Mouse (Mus musculus) heart, embryonic 13.5 days (tissue): Measurements from ENCODE around the gene Abcb5. TPM values are rescaled to one million over a fixed set of nuclear protein-coding genes. Genes with fewer than 3 reads are reported as not detected.

ENCODE experiments used
- ATAC-seq: fragments of 200-750 bp; cut with Nextera tagmentation; 2 replicates; pipeline ENCODE4 v1.8.0; 2017; ENCODE audit warnings: moderate TSS enrichment; ENCODE audit not compliant: insufficient number of reproducible peaks, low FRiP score, low TSS enrichment; ENCODE audit errors: extremely low read depth
- H3K27ac ChIP-seq: fragments of 300-500 bp; sonication (generic); replicated peaks from 2 replicates; pipeline ENCODE4 v1.5.1; 2015; ENCODE audit warnings: moderate library complexity, mild to moderate bottlenecking, inconsistent platforms
- H3K27me3 ChIP-seq: fragments of 300-500 bp; sonication (generic); replicated peaks from 2 replicates; pipeline ENCODE4 v1.6.1; 2015; ENCODE audit warnings: mild to moderate bottlenecking, inconsistent platforms
- H3K36me3 ChIP-seq: fragments of 300-500 bp; sonication (generic); 2 replicates; pipeline ENCODE4 v1.6.1; 2015; ENCODE audit warnings: mild to moderate bottlenecking, inconsistent platforms
- H3K4me1 ChIP-seq: fragments of 300-500 bp; sonication (generic); 2 replicates; pipeline ENCODE4 v1.6.1; 2015; ENCODE audit warnings: inconsistent platforms
- H3K4me2 ChIP-seq: fragments of 300-500 bp; sonication (generic); 2 replicates; pipeline ENCODE4 v1.6.1; 2015; ENCODE audit warnings: inconsistent platforms, mild to moderate bottlenecking, moderate library complexity
- H3K4me3 ChIP-seq: fragments of 300-500 bp; sonication (generic); 2 replicates; pipeline ENCODE4 v1.5.1; 2015; ENCODE audit warnings: moderate library complexity, mild to moderate bottlenecking, inconsistent platforms
- H3K9ac ChIP-seq: fragments of 300-500 bp; sonication (generic); 2 replicates; pipeline ENCODE4 v1.6.1; 2015; ENCODE audit warnings: inconsistent platforms, mild to moderate bottlenecking, moderate library complexity
- H3K9me3 ChIP-seq: fragments of 300-500 bp; sonication (generic); 2 replicates; pipeline ENCODE4 v1.6.1; 2016; ENCODE audit warnings: inconsistent platforms
- WGBS: fragments of 180-500 bp; shearing (Covaris S2); methylation state at CpG from one replicate; pipeline ENCODE4 v1.1.7; 2015; ENCODE audit warnings: mixed read lengths; 5-methylcytosine and 5-hydroxymethylcytosine counted together
- polyA plus RNA-seq: library from polyadenylated mRNA; unstranded; fragments of >200 nt; fragmentation: Nextera tagmentation; extraction: Ambion mirVana; gene quantifications from 2 replicates; pipeline ENCODE4 v1.2.1, GENCODE M21; 2015

The Abcb5 gene
- polyA plus RNA-seq, 1 experiment from 2014 or later: not detected

- H3K4me2 ChIP-seq: no peak overlapping the region
- ATAC-seq: no peak
- H3K9me3 ChIP-seq: no peaks in the 10 kb centered on the region
- H3K9ac ChIP-seq: no peak overlapping the region
- peaks cover 93% of the 10 kb centered on the region for H3K27me3 ChIP-seq
- H3K4me3 ChIP-seq: no peak overlapping the region
- H3K36me3 ChIP-seq: no peaks in the 10 kb centered on the region
- H3K4me1 ChIP-seq: peaks cover 16% of the 10 kb centered on the region
- 9% methylated on average over 5 of the region's 5 CpGs for WGBS
- no peak overlapping the region for H3K27ac ChIP-seq
Observed at GRCm38 (mm10) chr12:118839398-118839797, 126.8 kb downstream of the Abcb5 start.

DNA sequence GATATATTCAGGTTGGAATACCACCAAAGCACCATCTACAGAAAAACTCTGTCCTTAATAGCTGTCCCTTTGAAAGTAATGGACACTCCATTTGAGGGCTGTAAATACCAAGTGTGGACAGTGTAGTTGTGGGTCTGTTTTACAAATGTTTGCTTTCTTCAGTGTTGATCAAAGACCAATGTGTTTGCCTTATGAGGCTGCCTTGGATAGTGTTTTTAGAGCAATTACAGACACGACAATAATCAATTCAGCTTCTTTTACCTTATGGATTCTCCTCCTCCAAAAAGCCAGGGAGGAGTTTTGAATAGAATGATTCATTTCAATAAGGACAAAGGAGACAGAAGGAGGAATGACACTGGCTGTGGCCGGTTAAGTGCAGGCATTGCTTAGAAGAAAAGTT is 128.0 kb downstream of the Abcb5 start:
- no peak overlapping the region for H3K9ac ChIP-seq
- WGBS: 3% methylated on average over 2 of the region's 2 CpGs
- no peak overlapping the region for H3K4me3 ChIP-seq
- peaks cover 81% of the 10 kb centered on the region for H3K27me3 ChIP-seq
- H3K27ac ChIP-seq: no peak overlapping the region
- no peak for ATAC-seq
- H3K4me2 ChIP-seq: no peak overlapping the region
- no peaks in the 10 kb centered on the region for H3K9me3 ChIP-seq
- H3K4me1 ChIP-seq: peaks cover 16% of the 10 kb centered on the region
- H3K36me3 ChIP-seq: no peaks in the 10 kb centered on the region

- H3K4me3 ChIP-seq: peak overlapping the region; percentile 59
- peak overlapping the region; percentile 92 for H3K4me2 ChIP-seq
- no peaks in the 10 kb centered on the region for H3K36me3 ChIP-seq
- H3K27me3 ChIP-seq: peaks cover 72% of the 10 kb centered on the region
- H3K9ac ChIP-seq: no peak overlapping the region
- no peak for ATAC-seq
- WGBS: 3% methylated on average over 11 of the region's 11 CpGs
- H3K9me3 ChIP-seq: no peaks in the 10 kb centered on the region
- no peak overlapping the region for H3K27ac ChIP-seq
- peaks cover 11% of the 10 kb centered on the region for H3K4me1 ChIP-seq
Observed at GRCm38 (mm10) chr12:118837361-118837760, 128.9 kb downstream of the Abcb5 start.

DNA sequence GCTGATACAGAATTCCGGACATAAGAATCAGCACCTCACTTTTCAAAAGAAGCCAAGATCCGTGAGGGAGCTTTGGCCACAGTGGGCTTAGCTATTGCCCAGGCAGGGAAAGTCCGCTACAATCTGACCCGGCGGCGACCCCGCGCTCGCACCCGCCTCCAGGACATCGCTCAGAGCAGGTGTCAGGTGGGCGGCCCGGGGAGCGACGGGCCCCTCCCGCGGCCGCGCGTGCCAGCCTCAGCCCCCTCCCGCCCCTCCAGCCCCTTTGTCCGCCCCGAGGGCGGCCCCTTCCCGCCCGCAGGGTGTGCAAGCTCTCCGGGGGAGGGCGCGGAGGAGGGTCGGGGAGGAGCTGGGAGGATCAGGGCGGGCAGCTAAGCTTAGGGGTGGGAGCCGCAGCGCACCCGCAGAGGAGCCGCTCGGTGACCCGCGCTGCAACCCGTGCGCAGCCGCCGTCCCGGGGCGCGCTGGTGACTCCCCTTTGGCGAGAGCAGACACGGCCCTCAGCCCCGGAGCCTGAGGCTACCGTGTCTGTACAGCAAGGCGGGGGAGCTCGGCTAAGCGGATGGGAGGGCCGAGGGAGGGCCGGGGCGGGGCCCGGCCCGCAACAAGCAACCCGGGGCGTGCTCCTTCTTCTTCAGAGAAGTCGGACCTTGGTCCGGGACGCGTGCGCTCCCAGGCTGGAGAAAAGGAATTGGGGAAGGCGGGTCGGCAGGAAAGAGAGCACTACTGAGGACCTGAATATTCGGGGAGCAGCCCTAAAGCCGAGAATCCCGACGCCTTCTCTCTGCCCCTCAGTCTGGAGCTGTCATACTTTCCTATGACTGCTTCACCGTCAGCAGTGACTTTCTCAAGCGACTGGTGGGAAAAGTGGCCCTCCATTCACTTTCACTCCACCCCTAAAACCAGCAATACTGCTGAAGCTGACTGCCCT is 129.5 kb downstream of the Abcb5 start:
- Histone ChIP-seq H3K27me3 (peaks cover 67% of the 10 kb centered on the region), H3K9me3 (no peaks in the 10 kb centered on the region), H3K36me3 (no peaks in the 10 kb centered on the region), H3K9ac (peak overlapping the region; percentile 70), H3K27ac (no peak overlapping the region), H3K4me2 (peak overlapping the region; percentile 92), H3K4me3 (peak overlapping the region; percentile 59), H3K4me1 (peaks cover 11% of the 10 kb centered on the region)
- under 1% methylated on average over 72 of the region's 72 CpGs for WGBS
- peak; percentile 71 for ATAC-seq

DNA sequence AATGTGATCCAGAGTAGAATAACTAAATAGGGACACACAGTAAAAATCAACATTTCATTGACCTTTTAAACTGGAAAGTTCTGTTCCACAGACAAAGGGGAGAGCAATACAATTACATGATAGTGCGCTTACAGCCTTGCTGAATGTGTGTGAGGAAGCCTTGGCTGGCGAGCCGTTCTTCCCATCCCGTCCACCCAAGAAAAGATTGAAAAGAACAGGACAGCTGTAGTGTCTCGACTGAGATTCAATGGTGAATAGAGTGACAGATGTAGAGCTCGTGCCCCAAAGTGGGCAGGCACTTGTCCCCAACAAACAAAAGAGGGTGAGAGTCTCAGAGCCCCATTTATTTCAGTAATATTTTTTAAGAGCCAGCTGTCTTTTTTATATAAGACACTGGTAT is 136.3 kb downstream of the Abcb5 start:
- 72% methylated on average over 6 of the region's 6 CpGs for WGBS

More for the DNA sequence above, 136.3 kb downstream of the Abcb5 start:
- Histone ChIP-seq H3K4me3 (no peak overlapping the region), H3K4me1 (no peaks in the 10 kb centered on the region), H3K36me3 (no peaks in the 10 kb centered on the region), H3K27me3 (peaks cover 2% of the 10 kb centered on the region; the same call in 1 of the 2 replicates), H3K9ac (no peak overlapping the region), H3K4me2 (no peak overlapping the region), H3K9me3 (no peaks in the 10 kb centered on the region), H3K27ac (no peak overlapping the region)
- ATAC-seq: no peak

Other genes with a start within 250 kb of the Abcb5 start
- gene Sp8, start 120.1 kb downstream of the Abcb5 start, polyA plus RNA-seq: 0.03 TPM in 1 of 2 replicates, not detected in the other